Mouse (Mus musculus) bone marrow macrophage, adult 2 months (primary cell): ENCODE measurements at regions not wholly inside any gene's neighbourhood (a gene's known extent, or its start where the extent isn't known, plus 50 kb on each side); places are given as distances from the start of the nearest gene placed in this dataset.

ENCODE experiments used
- H3K27ac ChIP-seq: 2 replicates; pipeline ENCODE4 v1.5.1; 2012; ENCODE audit warnings: low read depth, low read length; ENCODE audit not compliant: insufficient read depth
- H3K4me1 ChIP-seq: 2 replicates; pipeline ENCODE4 v1.6.1; 2012; ENCODE audit warnings: low read length; ENCODE audit not compliant: control insufficient read depth, insufficient read depth
- H3K4me3 ChIP-seq: 2 replicates; pipeline ENCODE4 v1.5.1; 2012; ENCODE audit warnings: mild to moderate bottlenecking, low read length, moderate library complexity; ENCODE audit not compliant: insufficient read depth
- CTCF ChIP-seq: IDR thresholded peaks from 2 replicates; pipeline ENCODE4 v1.5.1; 2012; ENCODE audit warnings: low read depth, mild to moderate bottlenecking, low read length, moderate library complexity
- POLR2A ChIP-seq: IDR thresholded peaks from 2 replicates; pipeline ENCODE4 v1.6.1; 2012; ENCODE audit warnings: mild to moderate bottlenecking, low read depth, low read length, borderline replicate concordance

DNA sequence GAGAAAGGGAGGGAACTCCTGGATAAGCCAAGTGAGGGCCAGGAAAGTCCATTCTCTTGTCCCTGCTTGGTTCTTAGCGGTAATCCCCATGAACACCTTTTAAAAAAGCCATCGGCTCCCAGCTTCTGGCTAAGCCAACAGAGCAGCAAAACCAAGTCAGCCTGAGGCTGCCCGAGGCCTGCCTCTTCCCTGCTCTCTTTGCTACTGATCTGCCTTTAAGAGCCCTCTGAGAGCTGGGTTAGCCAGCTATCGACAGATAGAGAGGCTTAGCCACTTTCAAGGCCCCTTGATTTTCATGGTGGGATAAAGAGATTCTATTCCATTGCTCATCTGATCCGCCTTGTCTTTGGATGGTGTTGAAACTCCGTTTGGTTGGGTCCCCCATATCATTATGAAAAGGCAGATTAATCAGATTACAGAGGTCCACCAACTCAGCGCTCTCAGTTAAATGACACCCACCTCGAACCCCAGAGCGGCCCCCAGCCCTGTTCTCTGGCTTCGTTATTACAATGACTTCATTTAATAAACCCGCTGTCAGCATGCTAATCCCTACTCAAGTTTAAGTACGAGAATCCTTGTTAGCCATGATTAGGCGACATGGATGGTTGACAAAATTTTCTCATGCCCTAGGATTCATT, 66.1 kb downstream of the Slc4a3 start:
- Histone ChIP-seq H3K4me1 (no peaks in the 10 kb centered on the region), H3K4me3 (no peak overlapping the region)
- TF ChIP-seq POLR2A (no peak), CTCF (no peak)

DNA sequence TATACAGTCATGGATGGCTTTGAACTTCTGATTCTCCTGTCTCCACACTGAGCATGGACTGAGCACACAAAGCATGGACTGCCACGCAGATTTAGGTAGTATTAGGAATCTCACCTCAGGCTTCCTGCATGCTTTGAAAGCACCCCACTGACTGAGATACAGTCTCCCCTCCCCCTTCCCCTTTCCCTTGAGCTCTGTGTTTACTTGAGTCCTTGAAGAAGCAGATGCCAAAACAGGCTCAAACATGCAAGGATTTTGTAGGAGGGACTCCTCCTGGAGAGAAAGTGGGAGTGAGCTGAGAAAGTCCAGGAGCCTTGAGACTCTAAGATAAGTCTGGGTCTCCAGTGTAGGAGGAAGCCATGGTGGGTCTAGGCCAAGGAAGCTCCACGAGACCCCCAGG, 67.1 kb downstream of the Slc4a3 start:
- Histone ChIP-seq H3K4me1 (no peaks in the 10 kb centered on the region), H3K27ac (no peak overlapping the region), H3K4me3 (no peak overlapping the region)
- TF ChIP-seq CTCF: no peak
- TF ChIP-seq POLR2A: no peak

More for the DNA sequence above, 66.1 kb downstream of the Slc4a3 start:
- H3K27ac ChIP-seq: no peak overlapping the region

DNA sequence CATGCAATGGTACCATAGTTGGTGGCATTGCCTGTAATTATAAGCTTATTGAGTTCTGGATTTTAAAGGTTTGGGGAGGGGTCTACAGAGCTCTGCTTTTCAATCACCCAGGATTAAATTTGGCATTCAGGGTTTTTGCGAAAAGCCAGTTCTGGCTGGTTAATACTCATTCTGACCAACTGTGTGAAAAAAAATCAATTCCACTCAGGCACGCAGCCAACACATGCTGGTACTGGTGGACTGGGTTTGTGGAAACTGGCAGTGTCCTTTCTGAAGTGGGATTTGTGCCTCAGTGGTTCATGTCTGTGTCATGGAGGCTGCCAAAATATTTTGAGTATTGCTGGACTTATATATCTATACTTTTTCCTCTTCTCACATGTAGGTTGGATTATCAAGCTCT, 70.9 kb downstream of the Slc4a3 start:
- no peak overlapping the region for H3K27ac ChIP-seq
- no peak for TF ChIP-seq POLR2A
- TF ChIP-seq CTCF: no peak
- H3K4me1 ChIP-seq: no peaks in the 10 kb centered on the region
- no peak overlapping the region for H3K4me3 ChIP-seq

DNA sequence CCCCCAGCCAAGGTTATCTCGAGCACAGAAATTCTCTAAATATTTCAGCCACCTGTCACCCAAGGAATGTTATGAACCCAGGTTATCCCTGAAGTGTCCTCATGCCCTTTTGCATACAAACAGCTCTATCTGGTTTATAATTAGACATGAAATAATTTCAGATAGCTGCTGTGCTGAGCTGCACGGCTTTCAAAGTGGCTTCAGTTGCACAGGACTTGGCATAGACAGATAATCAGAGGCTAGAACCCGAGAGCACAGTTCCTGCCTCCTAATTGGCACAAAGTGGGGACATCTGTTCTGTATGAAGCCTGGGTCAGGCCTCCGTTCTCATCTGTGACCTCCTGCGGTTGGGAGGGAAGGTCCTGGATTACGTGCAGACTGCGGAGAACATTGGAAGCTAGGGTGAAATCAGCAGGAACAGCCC, 72.3 kb downstream of the Slc4a3 start:
- no peak overlapping the region for H3K27ac ChIP-seq
- H3K4me3 ChIP-seq: no peak overlapping the region
- no peaks in the 10 kb centered on the region for H3K4me1 ChIP-seq
- TF ChIP-seq CTCF (no peak), POLR2A (no peak)

DNA sequence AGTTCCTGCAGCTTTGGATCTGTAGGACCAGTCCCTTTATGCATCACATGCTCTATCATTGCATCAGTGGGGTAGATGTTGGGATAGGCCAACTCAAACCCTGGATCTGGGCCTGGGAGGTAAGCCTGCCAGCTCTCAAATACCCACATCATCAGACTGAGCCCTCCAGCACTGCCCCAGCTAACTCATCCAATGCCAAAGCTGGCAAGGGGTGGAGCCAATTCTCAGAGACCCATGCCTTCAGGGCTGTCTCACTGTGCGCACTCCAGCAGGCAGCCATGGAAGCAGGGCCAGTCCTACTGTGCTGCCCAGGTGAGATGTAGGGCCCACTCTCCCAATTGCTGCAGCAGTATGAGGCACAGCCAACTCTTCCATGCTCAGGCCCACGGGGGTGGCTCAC, 84.2 kb downstream of the Slc4a3 start:
- Histone ChIP-seq H3K4me1 (no peaks in the 10 kb centered on the region), H3K27ac (no peak overlapping the region), H3K4me3 (no peak overlapping the region)
- TF ChIP-seq POLR2A (no peak), CTCF (no peak)

DNA sequence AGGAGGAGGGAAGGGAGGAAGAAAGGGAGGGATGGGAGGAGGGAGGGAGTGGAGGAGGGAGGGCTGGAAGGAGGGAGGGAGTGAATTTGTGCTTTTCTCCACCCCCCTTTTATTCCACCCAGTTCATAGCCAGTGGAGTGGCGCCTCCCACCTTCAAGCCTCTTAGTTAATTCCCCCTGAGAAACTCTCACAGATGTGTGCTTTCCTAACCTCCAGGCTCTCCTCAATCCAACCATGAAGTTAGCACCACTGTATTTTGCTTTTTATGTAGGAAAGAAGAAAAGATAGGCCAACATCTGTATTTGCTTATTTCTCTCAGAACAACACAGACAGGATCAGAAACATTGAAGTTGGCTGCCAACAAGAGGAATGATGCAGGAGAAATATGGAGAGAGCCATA, 85.7 kb downstream of the Slc4a3 start:
- no peak overlapping the region for H3K27ac ChIP-seq
- H3K4me3 ChIP-seq: no peak overlapping the region
- TF ChIP-seq POLR2A (no peak), CTCF (no peak)
- H3K4me1 ChIP-seq: no peaks in the 10 kb centered on the region

DNA sequence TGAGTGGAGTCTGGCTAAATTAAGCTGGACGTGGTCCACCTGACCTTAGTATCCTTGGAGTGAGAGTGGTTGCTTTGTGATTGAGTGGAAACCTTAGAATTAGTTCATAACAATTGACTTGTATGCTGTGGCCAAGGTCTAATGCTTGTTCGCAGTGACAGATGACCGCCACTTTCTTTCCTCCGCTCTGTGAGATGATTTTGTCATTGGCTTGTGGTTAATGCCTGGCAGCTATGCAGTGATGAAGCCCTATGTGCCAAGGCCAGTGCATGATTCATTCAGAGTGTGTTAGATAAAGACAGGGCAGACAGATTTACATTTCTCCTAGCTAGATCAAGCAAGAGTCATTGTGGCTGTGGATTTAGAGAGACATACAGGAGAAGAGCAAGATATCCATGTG, 89.5 kb downstream of the Slc4a3 start:
- TF ChIP-seq CTCF: no peak
- no peak for TF ChIP-seq POLR2A
- H3K4me1 ChIP-seq: no peaks in the 10 kb centered on the region
- H3K4me3 ChIP-seq: no peak overlapping the region
- no peak overlapping the region for H3K27ac ChIP-seq

DNA sequence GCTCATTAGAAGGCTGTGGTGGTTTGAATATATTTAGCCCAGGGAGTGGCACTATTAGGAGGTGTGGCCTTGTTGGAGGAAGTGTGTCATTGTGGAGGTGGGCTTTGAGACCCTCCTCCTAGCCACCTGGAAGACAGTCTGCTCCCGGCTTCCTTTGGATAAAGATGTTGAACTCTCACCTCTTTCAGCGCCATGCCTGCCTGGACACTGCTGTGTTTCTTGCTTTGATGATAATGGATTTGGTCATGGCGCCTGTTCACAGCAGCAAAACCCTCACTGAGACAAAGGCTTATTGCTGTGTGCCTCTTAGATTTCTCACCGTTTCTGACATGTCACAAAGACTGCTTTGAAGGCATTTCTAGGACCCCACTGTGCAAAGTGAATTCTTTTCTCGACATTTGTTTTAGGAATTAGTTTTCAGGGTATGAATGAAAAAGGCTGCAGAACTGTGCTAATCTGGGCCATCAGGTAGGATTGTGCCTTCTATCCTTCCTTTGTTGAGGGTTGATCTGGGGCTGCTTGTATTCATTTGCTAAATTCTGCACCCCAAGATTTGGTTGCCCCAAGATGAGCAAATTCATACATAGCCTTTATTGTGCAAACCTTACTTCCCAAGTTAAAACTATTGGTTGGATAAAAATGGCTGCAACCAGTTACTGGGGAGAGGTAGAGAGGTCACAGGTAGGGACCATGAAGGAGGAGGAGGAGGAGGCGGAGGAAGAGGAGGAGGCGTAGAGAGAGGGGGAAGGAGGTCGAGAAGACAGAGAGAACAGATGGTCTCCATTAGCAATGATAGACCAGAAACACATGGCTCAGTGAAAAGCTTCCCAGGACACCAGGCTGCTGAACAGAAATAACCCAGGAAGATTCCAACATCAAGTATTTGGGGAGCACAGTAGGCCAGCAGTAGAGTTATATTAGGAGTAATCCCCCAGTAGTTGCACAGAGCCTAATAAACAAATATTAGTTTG, 93.2 kb downstream of the Slc4a3 start:
- Histone ChIP-seq H3K4me3 (no peak overlapping the region), H3K27ac (no peak overlapping the region), H3K4me1 (no peaks in the 10 kb centered on the region)
- TF ChIP-seq CTCF (no peak), POLR2A (no peak)

DNA sequence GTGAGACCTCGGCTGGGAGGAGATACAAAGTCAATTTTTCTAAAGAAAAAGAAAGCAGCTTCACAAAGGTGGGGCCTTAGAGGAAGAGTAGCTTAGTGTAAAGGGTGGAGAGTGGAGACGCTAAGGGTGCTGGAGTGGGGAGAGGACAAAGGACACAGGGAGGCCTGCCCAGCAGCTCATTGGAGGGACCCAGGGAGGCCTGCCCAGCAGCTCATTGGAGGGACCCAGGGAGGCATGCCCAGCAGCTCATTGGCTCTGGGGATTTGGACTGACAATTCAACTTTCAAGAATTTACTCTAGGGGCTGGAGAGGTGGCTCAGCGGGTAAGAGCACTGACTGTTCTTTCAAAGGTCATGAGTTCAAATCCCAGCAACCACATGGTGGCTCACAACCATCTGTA, 96.4 kb downstream of the Slc4a3 start:
- Histone ChIP-seq H3K4me3 (no peak overlapping the region), H3K27ac (no peak overlapping the region), H3K4me1 (no peaks in the 10 kb centered on the region)
- TF ChIP-seq CTCF: no peak
- no peak for TF ChIP-seq POLR2A

DNA sequence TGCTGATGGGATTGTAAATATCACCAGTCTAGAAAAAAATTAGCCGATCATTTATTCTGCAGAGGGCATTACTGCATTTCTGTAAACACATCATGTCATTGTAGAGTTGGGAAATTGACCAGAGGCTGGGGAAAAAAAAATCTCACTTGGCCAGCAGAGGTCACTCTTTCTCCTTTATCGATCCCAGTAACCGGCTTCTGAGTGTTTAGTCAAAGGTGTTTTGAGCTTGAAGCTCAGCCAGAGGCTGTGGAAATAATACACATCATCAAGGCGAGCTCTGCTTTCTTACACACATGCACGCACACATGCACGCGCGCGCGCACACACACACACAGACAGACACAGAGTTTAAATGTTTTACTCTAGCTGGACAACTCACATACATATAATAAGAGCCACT, 106.5 kb downstream of the Slc4a3 start:
- H3K27ac ChIP-seq: no peak overlapping the region
- no peaks in the 10 kb centered on the region for H3K4me1 ChIP-seq
- H3K4me3 ChIP-seq: no peak overlapping the region
- TF ChIP-seq CTCF (no peak), POLR2A (no peak)
